21 mouse cellular contexts compared by ENCODE assay signal in genomic region chr9:39575469-39575868, GRCm38 (mm10). TPM values are rescaled to one million over a fixed set of nuclear protein-coding genes. Genes with fewer than 3 reads are reported as not detected.
"Had no signal": no experiment of that assay in that cellular context is flagged by ENCODE, and none has a peak within 500 bp of the region (broad histone marks: within the 10 kb centered on the region; RNA-seq: fewer than 3 reads in every experiment).

Gene Olfr959, minus strand, starts transcription at chr9:39575569.

- DNase-seq: left cerebral cortex, postnatal 4 days; liver; liver, embryonic 13.5 days; liver, postnatal 0 days; lung, adult 18-20 months; lung, adult 2 months; lung, embryonic 14.5 days; lung, postnatal 10 days; lung, postnatal 14 days; lung, postnatal 36 days; lung, postnatal 4 days; midbrain, embryonic 14.5 days had no signal

RNA-seq across cellular contexts. Expression of gene Olfr959, which starts in this region (rescaled TPM):
- total RNA-seq: left cerebral cortex, postnatal 10 days; left cerebral cortex, postnatal 14 days; left cerebral cortex, postnatal 25 days; left cerebral cortex, postnatal 36 days; left cerebral cortex, postnatal 4 days; liver, adult 2 months; megakaryocyte progenitor cell, adult 5-6 weeks; megakaryocyte, adult 5-6 weeks; megakaryocyte-erythroid progenitor cell, adult 5-6 weeks; monocyte, adult 5-6 weeks had no signal
